Mouse (Mus musculus): ENCODE measurements around the gene Izumo2.

The Izumo2 gene

GRCm38 (mm10) chr7:44708574-44708973 is at the start of gene Izumo2:
Izumo2 (plus strand) TSS chr7:44708742.
- no peak for DNase-seq

GRCm38 (mm10) chr7:44661219-44661618 is 47.3 kb upstream of the Izumo2 start:
- DNase-seq: no peak

DNA sequence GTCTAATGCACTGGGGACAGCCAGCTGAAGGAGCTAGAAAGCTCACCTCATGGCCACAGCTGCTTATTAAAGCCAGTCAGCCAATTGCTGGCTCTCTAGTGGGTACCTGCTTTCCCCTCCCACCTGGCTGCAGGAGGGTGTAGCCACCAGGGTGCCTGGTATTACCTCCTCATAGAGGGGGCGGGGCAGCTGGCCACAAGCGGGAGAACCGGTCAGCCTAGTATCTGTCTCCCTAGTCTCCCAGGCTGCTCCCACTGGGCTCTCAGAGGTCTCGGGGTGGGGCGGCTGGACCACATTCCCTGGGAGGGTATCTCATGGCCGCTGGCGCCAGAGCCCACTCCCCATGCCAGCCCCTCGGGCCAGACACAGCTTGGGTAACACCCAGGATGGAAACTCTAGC is 46.4 kb upstream of the Izumo2 start:
- DNase-seq: peak; percentile 83

DNA sequence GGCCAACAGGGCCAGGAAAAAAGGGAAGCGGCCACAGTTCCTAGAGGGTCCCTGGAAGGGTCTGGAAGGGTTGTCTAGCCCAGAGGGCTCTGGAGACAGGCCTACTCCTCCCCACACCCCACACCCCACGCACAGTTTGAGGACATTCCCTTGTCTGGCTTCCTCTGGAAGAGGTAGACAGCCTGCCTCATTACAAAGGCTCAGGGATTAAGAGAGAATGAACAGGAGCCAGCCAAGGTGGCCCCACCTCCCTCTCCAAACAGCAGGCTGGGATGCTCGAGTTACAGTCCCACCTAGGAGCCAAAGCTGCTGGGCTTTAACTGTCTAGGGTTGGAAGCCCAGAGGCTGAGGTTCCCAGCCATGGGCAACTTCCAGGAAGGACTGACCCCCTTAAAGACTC is 46.0 kb upstream of the Izumo2 start:
- no peak for DNase-seq

GRCm38 (mm10) chr7:44663546-44663945 is 45.0 kb upstream of the Izumo2 start:
- peak; percentile 55 for DNase-seq

- DNase-seq: no peak
Measured at GRCm38 (mm10) chr7:44664731-44665130, 43.8 kb upstream of the Izumo2 start.

DNA sequence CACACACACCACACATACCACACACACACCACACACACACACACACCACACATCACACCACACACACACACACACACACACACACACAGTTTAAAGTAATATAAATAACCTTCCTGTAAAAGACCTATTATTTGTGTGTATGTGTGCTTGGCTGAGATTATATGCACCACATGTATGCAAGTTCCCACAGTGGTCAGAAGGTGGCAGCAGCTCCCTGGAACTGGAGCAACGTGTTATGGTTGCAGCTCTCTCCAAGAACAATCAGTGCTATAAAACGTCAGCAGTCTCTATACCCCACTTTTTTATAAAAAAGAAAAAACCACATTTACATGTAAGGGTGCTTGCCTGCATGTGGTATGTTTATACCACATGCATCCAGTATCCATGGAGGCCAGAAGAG is 42.1 kb upstream of the Izumo2 start:
- no peak for DNase-seq

GRCm38 (mm10) chr7:44667996-44668738 is 40.4 kb upstream of the Izumo2 start:
- peak; percentile 65 for DNase-seq

DNA sequence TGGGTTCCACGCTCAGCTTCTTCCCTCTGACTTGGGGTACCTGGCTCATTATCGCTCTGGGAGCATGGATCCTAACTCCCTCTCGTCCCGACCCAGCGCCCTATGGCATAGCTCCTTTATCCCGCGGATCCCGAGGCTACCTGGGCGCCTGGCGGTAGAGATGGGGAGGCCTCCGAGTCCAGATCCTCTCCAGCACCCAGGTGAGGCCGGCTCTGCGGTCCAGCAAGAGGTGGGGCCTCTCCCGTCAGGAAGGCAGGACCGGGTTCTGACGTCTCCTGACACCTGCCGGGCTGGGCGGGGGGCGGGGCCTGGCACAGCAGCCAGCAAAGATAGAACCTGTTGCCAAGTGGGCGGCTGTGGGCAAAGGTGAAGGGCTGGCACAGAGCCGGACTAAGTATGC is 39.4 kb upstream of the Izumo2 start:
- peak; percentile 70 for DNase-seq

DNA sequence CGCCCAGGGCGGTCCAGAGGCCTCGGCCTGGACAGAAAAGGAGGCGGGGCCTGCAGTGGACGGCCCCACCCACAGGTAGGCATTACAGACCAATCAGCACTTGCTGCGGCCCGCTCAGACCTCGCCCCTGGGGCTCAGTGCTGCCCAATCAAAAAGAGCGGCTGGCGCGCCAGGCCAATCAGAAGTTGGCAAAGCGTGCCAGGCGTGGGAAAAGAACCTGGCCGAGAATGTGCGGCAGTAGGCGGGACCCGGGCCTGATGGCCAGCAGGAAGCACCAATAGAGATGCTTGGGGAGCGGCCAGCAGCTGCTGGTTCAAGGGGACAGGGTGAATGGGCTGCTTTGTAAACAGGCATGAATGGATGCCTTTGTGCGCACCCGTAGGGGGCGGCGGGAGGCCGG is 37.7 kb upstream of the Izumo2 start, which contains the start of gene Myh14:
TSS of gene Myh14 (minus strand) at position 41 of the 400 bp plus-strand sequence.
- DNase-seq: peak; percentile 80

DNA sequence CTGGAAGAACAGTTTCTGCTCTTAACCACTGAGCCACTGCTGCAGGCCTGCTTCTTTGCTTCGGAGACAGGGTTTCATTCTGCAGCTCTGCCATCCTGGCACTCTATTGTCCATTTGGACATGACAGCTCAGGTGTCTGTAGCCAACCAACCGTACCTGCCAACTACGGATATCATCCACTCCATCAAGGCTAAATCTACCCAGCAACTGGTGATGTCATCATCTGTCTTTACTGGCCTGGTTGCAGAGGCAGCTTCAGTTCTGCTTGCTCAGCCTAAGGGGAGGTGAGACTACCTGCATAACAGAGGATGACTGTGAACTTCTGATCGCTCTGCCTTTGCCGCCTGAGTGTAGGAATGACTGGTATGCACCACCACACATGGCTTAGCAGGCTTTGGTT is 36.3 kb upstream of the Izumo2 start:
- DNase-seq: peak; percentile 46

- DNase-seq: no peak
Measured at GRCm38 (mm10) chr7:44674511-44674910, 34.0 kb upstream of the Izumo2 start.

DNA sequence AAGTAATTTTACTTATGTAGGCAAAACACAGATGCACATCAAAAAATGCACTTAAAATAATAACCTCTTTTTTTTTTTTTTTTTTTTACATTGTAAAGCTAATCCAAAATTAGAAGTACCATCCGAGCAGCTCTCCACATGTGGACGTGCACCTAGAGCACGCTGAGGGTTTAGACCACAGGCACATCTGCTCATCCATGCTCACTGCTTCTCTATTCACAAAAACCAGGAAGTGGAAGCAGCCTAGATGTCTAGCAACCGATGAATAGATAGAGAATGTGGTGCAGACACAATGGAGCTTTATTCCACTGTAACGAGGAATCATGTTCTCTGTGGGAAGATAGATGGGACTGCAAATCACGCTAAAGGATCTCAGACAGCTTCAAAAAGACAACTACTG is 33.4 kb upstream of the Izumo2 start:
- no peak for DNase-seq

DNA sequence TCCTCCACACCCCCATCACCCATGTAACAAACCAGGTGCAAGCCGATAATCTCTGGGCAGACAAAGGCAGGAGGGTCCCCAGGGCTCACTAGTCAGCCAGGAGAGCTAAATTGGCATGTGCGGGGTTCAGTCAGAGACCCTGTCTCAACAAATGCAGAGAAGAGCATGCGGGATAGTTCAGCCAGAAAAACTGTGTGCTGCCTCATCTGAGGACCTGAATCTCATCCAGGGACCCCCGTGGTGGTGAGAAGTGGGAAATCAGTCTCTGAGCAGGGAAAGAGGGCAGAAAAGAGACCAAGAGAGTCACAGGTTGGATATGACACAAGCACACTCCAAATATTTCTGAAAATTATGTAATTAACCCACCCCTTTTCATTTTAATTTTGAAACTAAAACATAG is 32.4 kb upstream of the Izumo2 start:
- DNase-seq: no peak

DNA sequence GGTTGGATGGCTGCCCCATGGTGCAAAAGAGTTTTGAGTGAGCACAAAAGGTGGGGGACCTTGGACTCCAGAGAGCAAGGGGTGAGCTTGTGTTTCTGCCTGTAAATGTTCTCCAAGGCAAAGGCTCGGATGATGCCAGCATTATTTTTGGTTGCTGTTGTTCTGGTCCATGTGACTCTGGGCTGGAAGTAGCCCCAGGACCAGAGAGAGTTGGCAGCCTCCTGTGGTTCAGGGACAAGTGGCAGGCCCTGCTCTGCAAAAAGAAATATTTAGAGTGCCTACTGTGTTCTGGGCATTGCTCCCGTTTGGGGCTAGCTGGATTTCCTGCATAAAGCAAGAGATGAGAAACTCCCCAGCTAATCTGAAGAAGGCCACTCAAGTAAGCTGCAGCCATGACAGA is 31.9 kb upstream of the Izumo2 start:
- DNase-seq: no peak

GRCm38 (mm10) chr7:44683656-44684055 is 24.9 kb upstream of the Izumo2 start:
- DNase-seq: peak; percentile 62

DNA sequence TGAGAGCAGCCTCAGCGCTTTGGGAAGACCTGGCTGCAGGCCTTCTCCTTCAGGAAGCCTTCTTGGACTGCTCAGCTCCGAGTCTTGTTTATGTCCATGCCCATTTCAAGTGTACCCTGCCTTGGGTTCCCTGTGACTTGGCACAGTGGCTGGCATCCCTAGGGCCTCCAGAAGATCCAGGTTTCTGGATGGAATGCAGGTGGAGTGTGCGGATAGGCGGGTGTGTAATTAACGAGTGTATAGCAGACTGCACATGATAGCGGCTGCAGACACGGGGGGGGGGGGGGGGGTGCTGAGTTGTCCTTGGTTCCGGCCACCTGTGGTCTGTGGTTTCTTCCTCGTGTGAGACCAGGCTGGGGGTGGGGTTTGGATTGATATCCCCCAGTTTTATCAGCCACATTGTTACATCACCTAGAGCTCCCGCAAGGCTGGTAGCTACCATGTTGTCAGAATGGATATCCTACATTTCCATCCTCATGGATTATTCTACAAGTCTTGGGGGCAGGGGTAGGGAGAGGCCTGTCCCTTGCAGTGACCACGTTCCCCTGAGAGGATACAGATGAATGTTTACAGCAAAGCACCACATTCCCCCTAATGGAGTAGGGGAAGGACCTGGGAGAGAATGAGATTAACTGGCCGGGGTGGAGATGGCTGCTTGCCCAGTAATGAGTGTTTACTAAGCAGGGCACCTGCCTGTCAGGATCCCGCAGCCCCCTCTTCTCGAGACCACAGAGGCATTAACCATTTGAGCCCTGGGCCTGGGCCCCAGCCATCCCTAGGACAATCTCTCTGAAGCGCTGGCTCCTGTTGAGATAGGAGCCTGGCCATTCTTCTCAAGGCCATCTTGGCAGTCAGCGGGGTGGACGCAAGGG is 22.8 kb upstream of the Izumo2 start:
- peak; percentile 80 for DNase-seq

- DNase-seq: no peak
Measured at GRCm38 (mm10) chr7:44688890-44689289, 19.7 kb upstream of the Izumo2 start.

DNA sequence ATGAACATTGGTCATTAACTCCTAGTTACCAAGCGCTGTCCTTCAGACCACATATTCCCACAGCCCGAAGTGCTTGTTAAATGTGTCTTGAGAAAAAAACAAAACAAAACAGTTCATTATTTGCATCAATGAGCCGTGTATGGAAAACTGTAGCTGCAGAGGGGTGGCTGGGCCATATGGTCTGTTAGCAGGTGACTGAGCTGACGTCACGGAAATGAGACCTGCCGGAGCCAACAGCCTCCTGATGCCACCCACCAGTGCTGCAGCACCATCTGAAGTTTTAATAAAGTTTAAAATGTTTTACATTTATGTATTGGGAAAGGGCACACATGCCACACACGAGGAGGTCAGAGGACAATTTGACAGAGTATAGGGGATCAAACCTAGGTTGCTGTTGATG is 19.2 kb upstream of the Izumo2 start:
- DNase-seq: no peak

GRCm38 (mm10) chr7:44693427-44694175 is 14.9 kb upstream of the Izumo2 start:
- peak; percentile 19 for DNase-seq

DNA sequence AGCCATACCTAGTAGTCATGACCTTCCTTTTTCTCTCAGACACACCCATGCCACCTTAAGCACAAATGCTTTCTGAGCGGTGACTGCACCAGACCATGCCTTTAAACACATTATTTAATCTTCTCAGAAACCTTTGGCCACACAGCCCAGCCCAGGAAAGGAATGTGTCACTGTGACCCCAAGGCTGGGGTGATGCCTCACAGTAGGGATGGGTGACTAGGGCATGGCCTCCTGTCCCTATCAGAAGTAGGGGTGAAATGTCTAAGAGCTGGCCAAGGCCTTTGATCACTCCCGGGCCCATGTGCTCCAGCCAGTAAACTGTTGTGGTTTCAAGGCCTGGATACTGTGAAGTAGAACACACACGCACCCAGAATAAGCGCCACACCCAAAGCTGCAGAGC is 13.3 kb upstream of the Izumo2 start:
- DNase-seq: no peak

- peak; percentile 75 for DNase-seq
Measured at GRCm38 (mm10) chr7:44697191-44697710, 11.3 kb upstream of the Izumo2 start.

- no peak for DNase-seq
Measured at GRCm38 (mm10) chr7:44697980-44698379, 10.6 kb upstream of the Izumo2 start.

Measured in lung, postnatal 14 days (tissue).